Mouse (Mus musculus) lung, postnatal 0 days (tissue): ENCODE results near the gene Insl6.

ENCODE experiments used
- CTCF ChIP-seq: IDR thresholded peaks from 2 replicates; pipeline ENCODE4 v1.5.1; 2016; ENCODE audit warnings: antibody characterized with exemption, mild to moderate bottlenecking
- EP300 ChIP-seq: IDR thresholded peaks from 2 replicates; pipeline ENCODE4 v1.6.1; 2016; ENCODE audit warnings: antibody characterized with exemption, mild to moderate bottlenecking, control low read depth

DNA sequence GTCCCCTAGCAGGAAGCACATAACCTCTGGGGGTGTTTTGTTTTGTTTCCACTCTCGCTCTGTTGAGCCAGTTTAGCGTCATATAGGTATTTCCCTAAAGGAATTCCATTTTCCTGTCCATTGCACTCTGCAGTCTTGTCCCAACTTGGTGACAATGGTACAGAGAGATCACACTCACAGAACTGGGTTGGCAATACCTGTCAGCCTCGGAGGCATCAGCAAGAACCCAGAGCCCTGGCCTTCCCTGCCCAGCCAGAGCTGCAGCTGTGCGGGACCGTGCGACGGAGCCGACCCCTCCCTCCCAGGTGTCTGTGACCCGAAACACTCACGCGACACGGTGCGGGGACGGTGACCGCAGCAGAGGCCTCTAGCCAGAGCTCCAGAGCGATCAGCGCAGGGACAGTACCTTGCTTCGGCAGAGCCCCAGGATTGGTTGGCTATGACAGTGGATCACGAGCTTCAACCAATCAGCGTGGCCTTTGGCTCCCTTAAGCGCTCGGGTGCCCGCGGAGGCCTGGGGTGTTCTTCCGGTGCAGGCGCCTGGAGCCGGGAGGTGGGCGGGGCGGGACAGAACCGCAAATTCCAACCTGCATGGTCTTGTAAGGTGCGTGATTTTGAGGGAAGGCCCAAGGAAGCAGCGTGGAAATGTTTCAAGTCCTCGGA, 36.4 kb upstream of the Insl6 start:
- TF ChIP-seq CTCF = no peak
- no peak for TF ChIP-seq EP300
